Mouse (Mus musculus): ENCODE data around the gene Ccdc97.

Gene Ccdc97

DNA sequence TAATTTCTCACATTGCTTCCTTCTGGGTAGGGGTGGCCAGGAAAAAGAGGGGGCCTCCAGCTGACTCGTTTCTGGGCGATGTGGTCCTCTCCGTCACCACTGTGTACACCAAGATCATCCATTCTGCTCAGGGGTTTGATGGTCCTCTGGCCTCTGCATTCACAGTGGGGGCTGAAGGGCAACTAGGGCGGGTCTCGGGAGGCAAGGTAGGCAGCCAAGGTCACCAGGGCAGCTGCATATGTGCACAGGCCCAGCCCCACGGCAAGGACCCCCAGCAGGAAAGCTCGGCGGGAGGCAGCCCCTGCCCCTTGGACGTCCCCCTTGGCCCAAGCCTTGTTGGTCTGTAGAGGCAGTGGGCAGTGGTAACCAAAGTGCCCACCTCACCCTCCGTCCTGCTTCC, 49.7 kb downstream of the Ccdc97 start:
- DNase-seq (ENCODE audit: low read depth, low spot score) = no peak

DNA sequence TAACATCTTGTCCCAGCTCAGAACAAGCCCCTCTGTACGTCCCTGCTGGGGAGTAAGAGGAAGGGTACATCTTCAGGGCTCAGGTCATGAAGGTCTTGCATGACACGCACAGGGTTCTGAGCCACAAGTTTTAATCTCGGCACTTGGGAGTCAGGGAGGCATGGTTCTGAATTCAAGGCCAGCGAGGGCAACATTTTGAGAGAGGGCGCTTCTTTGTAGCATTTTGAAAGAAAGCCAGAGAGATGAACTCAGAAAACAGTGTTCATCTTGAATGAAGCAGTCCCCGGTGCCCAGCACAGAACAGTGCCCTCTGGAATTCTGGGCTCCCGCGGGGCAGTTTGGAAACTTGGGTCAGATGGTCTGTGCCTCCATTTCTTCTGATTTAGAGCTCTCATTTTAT, 52.5 kb downstream of the Ccdc97 start:
- no peak for DNase-seq (ENCODE audit: low read depth, low spot score)
